Mouse (Mus musculus) adrenal gland, adult 8-10 months (tissue): Measurements from ENCODE around the gene Hnrnpf. TPM values are rescaled to one million over a fixed set of nuclear protein-coding genes. Genes with fewer than 3 reads are reported as not detected.

Source experiments
- DNase-seq: peaks from one replicate; pipeline ENCODE4 v3.0.0; 2022
- total RNA-seq, 4 experiments: library from RNA; stranded (reverse); gene quantifications; 2 replicates each; pipeline ENCODE4 v1.2.4; 2022

Hnrnpf gene
- total RNA-seq, 4 experiments from 2014 or later = 293 to 348 (median 309) TPM

DNA sequence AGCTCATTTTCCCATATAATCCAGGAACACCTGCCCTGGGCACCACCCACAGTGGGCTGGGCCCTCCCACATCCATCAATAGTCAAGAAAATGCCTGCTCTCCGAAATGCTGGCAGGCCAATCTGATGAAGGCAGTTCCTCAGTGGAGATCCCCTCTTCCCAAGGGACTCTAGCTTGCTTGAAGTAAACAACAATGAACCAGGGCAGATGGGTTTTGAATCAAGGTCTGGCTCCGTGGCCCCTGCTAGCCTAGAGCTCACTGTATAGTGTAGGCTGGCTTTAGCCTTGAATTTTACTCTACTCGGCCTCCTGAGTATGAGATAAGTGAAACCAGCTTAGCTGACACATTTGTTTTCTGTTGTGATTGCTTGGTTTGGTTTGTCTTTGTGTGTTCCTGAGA, 7.7 kb upstream of the Hnrnpf start:
- DNase-seq = no peak

DNA sequence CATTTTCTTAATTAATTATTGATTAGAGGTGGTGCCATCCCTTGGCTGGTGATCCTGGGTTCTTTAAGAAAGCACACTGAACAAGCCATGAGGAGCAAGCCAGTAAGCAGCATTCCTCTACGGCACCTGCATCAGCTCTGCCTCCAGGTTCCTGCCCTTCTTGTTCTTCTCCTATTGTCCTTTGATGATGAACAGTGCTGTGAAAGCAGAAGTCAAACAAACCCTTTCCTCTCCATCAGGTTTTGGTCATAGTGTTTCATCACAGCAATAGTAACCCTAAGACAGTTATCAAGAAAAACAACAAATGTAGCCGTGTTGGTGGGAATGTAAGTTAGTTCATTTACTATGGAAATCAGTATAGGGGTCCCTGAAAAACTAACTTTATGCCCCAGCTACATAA, 6.7 kb upstream of the Hnrnpf start:
- DNase-seq = no peak

DNA sequence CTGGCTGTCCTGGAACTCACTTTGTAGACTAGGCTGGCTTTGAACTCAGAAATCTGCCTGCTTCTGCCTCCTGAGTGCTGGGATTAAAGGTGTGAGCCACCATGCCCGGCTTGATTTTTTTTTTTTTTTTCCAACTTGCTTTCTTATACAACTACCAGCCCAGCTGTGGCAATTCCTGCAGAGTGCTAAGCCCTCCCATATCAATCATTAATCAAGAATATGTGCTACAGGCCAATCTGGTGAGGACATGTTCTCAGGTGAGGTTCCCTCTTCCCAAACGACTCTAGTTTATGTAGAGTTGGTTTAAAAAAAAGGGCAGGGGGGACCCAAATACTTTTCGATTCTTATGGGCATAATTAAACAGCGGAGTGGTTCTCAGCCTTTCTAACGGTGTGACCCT, 2.3 kb upstream of the Hnrnpf start:
- no peak for DNase-seq

DNA sequence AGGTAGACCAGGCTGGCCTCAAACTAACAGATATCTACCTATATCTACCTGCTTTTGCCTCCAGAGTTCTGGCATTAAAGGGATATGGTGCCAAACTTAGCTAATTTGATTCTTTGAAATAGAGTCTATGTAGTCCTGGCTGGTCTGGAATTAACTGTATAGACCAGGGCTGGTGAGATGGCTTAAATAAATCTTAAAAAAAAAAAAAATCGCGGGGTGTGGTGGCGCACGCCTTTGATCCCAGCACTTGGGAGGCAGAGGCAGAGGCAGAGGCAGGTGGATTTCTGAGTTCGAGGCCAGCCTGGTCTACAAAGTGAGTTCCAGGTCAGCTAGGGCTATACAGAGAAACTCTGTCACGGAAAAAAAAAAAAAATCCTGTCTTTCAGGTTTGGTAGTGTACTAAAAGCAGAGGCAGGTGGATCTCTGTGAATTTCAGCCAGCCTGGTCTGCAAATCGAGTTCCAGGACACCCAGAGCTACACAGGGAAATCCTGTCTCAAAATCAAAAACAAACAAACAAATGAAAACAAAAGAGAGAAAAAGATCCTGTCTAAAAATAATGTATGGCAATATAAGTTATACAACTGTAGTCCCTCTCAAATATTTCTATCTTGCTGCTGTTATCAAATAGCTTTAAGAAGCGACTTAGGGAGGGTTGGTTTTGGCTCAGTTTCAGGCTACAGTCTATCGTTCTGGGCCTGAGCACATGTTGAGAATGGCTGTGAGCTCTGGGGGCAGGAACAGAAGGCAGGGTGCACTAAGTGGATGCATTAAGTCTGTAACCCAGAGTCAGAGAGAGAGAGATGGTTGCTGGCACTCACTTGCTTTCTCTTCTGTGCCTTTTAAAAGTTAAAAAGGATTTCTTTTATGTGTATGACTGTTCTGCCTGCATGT, 1.6 kb downstream of the Hnrnpf start:
- DNase-seq = no peak

DNA sequence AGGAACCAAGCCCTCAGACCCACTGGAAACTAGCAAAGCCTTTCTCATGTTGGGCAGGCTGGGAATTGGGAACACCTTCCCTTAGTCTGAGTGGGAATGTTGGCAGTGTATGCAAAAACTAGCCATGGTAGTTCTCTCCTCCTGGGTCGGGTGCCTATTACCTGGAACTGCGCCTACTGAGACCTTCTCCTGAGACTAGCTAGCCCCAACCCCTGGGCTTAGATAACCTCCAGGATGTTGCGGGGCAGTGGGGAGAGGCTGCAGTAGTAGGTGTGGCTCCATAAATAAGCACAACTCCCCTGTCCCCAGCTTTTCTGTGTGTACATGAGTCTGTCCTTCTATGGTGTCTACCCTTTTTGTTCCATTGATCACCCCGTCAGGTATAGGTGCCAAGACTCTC, 2.4 kb downstream of the Hnrnpf start:
- no peak for DNase-seq

DNA sequence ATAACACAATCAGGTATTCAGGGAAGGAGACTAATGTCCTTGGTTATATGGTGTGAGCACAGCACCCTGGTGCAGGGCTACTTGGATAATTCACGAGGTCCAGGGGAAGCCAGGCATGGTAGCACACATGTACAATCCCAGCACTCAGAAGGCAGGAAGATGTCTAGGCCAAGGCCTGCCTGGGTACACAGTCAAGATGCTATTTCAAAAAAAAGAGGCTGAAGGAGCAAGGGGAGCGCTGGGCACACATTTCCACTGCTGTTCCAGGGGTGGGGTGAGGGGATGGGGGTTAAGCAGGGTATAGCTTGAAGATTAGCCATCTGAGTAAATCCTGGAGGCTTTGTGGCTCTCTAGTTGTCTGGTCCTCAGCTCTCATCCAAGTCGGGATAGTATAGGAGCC, 3.7 kb downstream of the Hnrnpf start:
- DNase-seq = no peak

DNA sequence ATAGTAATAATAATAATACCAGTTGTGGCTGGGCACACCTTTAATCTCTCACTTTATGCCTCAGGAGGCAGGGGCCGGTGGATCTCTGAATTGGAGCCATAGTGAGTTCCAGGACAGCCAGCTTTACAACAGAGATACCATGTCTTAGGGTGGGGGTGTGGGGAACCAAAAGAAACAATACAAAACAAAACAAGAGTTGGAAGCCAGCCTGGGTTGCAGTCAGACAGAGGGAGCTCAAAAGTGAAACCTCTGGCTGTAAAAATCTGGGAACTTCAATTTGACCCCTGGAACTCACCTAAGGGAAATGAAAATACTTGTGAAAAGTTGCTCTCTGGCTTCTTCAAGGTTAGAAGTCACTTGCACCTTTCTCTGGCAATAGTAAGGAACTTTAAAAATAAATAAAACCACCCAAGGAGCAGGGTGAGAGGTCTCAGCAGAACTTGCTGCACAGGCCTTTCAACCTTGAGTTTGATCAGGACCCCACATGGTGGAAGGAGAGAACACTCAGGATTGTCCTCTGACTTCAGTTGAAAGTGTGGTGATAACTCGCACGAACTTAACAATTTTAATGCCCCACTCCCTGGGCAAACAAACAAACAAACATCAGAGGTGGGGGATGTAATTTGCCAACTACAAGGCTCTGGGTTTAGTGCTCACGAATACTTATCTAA, 5.3 kb downstream of the Hnrnpf start:
- no peak for DNase-seq

DNA sequence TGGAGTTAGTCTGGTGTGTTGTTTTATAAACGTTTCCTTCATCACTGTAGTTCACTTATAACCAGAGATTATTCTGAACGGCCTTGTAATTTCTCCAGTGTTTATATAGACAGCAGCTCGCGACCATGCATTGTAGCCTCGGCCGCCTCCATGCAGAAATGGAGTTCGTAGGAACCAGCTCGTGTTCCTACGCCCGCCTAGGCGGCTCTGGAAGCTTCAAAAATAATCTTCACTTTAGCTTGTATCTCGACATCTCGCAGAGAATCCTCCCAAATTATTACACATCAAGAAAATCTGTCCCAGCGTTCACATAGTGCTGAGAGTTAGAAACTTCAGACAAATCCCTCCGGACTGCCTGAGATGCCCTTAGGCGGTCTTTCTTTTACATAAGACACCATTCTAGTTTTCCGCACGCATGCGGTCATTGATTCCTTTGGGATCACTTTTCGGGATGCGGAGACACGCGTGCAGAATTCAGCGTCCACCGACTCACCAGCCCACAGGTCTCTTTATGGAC, 5.9 kb downstream of the Hnrnpf start:
- DNase-seq = no peak

DNA sequence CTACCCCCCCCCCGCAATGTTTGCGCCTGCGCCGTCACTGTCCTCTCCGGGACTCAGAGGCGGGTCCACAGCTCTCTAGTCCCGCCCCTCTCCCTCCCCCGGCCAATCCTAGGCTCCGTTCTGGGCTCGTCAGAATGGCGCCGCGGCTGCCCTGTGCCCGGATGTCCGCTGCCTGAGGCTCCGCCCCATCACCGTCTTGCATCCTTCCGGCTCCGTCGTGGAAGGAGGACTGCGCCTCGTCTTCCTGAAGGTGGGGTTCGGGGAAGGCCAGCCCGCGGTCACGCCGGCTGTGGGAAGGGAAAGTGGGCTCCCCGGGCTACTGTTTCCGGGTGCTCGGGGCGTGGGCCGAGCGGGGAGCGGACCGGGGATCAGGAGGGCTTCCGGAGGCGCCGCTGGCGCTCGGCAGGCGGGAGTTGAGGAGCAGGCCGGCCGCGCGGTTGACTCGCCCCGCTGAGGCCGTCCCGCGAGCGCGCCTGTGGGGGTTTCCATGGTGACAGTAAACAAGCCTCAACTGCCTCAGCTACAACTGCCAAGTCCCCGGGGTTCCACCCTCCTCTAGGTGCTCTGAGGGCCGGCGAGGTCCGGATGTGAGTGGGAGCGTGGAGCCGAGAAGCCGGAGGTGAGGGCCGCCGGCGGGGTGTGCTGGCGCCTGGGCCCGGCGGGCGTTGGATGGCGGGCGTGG, 6.6 kb downstream of the Hnrnpf start:
- peak; percentile 98 for DNase-seq

DNA sequence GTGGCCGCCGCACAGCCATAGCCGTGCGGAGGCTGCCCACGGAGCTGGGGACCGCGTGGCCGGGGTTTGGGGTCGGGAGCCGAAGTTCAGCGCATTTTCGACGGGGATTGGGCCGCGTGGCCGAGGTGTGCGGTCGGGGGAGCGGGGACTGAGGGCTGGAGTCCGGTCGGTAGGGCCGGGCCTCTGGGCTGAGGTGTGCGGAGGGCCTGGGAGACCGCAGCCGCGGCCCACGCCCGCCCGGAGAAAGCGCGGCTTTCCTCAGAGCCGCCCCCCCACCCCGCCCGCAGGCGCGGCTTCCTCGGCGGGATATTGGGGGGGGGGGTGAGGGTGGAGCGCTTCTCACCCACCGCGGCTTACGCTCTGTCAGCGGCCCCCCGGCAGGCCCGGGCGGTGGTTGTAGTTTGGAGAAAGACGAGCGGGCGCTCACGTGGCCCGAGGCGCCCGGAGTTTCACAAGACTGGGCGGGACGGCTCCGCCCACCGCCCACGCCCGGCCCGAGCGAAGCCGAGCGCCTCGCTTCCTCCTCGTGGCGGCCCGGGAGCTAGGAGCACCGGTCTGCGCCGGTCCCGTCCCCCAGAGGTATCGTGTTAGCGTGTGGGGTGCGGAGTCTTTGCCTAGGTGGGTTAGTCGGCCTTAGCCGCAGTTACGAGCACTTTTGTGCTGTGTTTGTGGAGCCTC, 7.3 kb downstream of the Hnrnpf start:
- DNase-seq = peak; percentile 80

DNA sequence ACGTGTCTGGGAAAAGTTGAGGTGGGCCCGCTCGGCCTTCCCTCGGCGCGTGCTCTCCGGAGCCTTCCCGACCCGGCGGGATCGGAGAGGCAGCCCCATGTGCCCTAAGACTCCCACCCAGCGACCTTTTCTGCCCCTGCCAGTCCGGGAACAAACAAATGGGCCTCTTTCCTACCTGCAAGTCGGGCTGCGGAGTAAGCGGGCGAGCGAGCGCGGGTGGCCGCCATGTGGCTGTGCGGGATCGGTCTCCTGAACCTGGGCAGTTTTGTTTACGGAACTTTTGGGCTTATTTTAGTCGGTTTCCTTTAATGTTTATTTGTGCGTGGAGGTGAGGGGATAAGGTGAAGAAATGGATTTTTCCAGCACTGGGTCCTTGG, 7.8 kb downstream of the Hnrnpf start:
- no peak for DNase-seq

DNA sequence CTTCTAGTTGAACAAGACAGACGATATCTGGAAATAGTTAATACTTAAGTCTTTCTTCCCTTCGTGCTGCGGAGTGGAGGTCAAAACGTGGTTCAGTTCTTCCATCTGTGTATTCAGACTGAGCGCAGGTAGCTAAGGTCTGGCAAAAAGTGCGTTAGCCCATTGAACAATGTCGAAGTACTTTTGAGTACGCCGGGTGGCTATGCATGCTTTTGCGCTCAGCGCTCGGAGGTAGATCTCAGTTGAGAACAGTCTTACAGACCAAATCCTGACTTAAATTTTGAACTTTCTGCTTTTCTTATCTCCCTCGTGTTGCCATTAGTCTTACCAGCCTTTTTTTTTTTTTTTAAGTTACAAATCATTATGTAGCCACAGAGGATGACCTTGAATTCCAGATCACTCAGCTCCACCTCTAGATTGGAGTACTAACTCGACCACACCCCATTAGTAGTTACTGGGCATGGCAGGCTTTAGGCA, 8.3 kb downstream of the Hnrnpf start:
- DNase-seq = no peak

DNA sequence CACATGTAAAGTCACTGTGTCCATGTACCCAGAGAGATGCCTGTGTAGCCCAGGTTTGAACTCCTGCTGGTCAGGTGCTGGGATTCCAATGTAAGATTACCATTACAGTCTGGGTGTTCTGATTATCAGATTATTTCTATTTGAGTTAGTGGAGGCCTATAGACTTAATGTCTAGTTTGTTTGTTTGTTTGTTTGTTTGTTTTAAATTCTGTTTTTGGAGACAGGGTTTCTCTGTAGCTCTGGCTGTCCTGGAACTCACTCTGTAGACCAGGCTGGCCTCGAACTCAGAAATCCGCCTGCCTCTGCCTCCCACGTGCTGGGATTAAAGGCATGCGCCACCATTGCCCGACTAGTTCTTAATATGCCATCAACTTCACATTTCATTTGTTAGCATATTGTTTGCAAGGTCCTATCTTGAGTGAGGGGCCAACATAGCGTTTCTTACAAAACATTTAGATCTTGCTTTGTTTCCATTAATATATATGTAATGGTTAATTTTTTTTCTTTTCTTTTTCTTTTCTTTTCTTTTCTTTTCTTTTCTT, 10.1 kb downstream of the Hnrnpf start:
- DNase-seq = no peak

DNA sequence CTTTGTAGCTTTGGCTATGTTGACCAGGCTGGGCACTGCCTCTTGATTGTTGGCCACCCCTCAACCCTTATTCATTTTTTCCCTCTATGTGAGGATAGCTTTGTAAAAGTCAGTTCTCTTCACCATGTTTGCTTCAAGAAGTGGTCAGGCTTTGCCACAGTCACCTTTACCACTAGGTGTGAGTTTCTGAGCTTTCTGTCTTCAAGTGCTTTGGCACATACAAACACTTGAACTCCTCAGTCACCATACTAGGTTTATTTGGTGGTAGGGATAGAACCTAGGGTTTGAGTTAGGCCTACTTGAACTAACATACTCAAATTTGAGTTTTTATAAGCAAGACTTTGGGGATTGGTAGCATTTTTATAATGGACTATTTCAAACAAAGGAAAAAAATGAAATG, 14.4 kb downstream of the Hnrnpf start:
- DNase-seq = no peak

DNA sequence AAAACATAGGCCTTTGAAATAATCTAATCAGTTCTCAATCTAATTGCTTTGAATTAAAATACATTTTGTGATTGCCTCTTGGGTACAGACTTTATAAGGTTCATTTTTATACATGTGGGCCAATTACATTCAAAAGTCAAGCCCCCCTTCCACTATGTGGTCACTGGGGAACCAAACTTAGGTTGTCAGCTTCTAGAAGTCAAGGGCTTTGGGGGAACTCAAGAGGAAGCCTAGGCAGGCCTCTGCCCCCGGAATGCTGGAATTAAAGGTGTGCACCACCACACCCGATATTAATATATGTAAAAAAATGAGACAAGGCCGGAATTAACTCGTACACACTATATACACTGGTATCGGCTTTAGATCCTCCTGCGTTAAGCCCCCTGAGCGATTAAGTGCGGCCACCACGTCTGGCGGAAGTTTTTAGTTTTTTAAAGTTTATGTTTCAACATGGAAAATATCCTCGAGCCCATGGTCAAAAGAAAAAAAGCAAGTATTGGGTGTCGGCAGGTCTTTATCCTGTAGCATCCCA, 16.1 kb downstream of the Hnrnpf start:
- DNase-seq = no peak

DNA sequence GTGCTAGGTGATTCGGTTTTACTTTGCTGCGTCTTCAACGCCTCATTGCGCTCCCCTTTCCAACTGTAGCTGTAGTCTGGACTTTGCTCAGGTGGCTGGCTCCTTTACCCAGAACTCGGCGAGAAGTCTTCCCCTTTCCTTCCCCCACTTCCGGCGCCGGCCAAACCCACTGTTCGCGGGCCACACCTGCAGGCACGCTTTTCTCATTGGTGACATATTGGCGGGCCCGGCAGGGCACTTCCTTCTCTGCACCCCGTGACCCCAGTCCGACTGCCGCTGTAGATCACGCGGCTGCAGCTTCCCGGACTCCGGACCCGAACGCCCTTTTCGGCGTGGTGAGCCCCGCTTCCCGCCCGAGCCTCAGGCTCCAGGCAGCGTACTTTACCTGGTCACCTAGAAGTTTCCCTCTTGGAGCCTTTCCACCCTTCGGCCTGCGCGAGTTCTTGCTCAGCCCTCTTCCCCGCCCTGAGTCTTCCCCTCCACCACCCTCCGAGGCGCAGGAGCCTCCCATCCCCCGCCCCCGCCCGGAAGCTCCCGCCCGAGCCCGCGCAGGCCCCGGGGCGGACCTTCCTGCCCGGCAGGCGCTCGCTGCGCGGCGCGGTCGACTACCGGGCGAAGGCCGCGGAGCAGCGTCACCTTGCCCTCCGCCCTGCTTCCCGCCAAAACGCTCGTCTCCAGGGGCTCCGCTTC, 16.8 kb downstream of the Hnrnpf start:
- peak; percentile 82 for DNase-seq

DNA sequence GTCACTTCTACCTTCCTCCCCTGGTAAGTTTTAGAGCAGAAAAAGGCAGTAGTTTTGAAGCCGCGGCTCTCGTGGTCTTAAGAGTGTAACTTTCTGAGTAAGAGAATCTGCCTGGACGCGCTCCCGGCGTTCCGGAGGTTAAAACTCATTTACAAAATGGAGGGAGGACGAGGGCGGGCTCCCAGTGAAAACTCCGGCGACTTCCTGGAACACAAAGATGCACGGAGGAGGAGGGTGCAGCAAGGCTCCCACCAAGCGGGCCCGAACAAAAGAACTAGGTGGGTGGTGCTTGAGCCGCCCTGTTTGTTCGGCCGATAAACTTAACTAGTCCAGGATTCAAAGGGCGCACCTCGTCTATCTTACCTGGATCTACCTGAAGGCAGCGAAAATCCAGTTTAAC, 17.5 kb downstream of the Hnrnpf start:
- peak; percentile 61 for DNase-seq

DNA sequence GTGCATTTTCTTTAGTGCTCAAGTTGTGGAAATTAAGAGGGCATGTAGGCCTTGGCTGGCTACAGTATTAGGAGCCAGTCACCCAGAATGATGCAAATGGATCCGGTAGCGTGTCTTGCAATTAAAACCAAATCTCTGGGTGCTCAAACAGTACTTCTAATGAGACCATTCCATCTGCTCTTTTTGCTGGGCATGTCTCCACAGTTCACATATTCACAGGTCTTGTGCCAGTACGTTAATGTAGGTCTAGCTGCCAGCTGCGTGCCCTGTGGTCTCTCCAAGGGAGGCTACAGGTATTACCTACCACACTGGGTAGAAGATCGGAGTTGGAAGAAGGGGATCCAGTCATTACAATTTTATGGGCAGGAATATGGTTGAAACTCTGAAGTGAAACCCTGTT, 17.9 kb downstream of the Hnrnpf start:
- DNase-seq = no peak

DNA sequence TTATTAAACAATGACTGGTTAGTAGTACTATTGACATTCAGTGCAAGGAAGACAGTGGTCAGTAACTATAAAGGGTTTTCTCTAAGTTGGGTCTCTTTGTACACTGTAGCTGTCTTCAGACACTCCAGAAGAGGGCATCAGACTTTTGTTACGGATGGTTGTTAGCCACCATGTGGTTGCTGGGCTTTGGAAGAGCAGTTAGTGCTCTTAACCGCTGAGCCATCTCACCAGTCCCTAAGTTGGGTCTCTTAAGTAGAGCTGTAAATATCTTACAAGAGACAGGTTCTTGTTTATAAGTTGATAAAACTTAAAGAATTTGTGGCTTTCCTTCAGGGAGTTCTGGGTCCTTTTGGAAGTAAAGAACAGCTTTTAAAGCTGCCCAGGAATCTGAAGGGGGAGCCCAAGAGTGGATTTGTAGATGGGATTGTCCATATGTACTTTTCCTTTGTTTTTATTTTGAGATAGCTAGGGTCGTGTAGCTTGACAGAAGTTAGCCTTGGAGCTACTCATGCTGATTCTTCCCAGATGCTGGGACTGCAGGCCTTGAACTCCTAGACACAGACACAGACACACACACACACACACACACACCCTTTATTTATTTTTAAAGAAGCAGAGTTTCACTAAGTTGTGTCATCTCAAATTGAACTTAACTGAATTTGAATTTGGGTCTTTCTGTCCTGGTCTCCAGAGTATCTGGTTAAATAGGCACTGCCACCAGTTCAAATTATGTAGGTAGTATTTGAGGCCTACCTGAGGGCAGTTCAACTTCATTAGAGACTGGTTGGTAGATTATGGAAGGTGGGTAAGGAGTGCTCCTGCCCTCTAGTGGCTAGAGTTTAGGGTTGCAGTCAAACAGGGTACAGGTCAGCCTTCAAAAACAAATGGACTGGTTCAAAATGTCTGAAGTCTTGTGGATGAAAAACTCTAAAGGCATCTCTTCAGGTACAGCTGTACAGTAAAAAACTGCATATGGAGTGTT, 20.8 kb downstream of the Hnrnpf start:
- DNase-seq = no peak

DNA sequence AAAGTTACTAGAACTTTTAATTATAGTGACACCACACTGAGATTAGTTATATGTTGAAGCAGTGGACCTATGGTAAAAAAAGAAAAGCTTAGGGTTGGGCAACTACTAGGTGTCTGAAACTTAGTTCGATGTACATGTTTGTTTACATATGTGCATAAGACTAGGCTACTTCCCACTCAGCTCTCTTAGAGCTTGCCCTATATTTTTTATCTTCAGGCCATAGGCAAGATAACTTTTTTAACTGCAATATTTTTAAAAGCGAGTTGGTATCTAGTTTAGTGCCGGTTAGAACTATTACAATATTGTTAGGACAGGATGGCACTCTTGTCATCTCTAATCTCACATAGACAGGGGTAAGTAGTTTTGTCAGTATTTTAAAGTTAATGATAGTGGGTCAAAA, 21.9 kb downstream of the Hnrnpf start:
- no peak for DNase-seq
